Mouse (Mus musculus): ENCODE measurements at regions not wholly inside any gene's neighbourhood (a gene's known extent, or its start where the extent isn't known, plus 50 kb on each side); places are given as distances from the start of the nearest gene placed in this dataset.

DNA sequence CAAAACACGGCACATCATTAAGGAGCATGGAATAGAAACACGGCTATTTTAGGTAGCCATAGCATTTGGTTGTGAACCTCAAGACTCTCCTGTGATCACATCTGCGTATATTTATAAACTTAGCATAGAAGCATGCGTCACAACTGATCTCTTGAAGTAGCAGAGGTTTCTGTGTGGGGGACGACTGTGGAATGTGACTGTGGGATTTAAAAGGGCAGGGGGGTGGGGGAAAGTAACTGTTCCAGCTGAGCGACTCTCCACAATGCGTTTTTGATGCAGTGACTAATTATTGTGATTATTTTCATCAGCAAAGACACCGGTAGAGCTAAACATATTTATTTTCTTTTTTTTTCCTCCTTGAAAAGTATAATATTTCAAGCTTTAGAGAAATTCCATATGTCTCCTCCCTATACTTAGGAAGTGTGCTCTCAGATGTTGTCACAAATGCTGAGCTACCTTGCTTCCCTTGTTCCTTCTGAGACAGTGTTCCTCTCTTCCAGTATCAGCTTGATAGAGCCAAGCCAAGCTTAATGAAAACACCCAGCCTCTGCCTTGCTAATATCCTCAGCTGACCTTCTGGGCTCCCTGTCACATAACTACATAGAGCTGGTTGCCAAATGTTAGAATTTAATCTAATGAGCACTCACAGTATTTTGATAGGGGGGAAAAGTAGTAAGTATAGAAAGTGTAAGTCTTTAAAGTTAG is 75.0 kb upstream of the Magi3 start:
- 12% methylated on average over 8 of the region's 8 CpGs for WGBS
- no peak overlapping the region for H3K4me3 ChIP-seq
- H3K27me3 ChIP-seq: no peaks in the 10 kb centered on the region
- H3K9me3 ChIP-seq: no peaks in the 10 kb centered on the region
- H3K27ac ChIP-seq: peak overlapping the region; percentile 64; the same call in 1 of the 2 replicates
- no peaks in the 10 kb centered on the region for H3K36me3 ChIP-seq
- peaks cover 14% of the 10 kb centered on the region for H3K4me1 ChIP-seq
- H3K9ac ChIP-seq: no peak overlapping the region
- ATAC-seq (ENCODE audit: insufficient number of reproducible peaks, insufficient read depth, low FRiP score, low TSS enrichment, low read depth): no peak
- H3K4me2 ChIP-seq: peak overlapping the region; percentile 16; the same call in 1 of the 2 replicates

DNA sequence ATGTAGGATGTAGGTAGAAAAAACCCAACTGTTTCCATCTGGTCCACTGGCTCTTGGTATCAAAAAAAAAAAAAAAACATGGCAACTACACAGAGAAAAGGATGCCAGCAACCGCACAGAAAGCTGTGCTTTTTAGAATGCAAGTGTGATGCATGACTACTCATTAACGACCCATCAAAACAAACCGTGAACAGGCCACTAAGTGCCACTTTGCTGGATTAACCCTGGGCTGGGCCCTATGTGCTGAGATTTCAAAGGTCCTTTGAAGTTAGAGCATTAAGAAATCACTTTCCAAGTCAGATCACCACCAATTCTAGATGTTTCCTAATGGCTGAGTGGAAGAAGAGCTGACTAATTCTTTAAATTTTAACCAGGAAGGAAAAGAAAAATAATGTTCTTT is 73.7 kb upstream of the Magi3 start:
- no peaks in the 10 kb centered on the region for H3K27me3 ChIP-seq
- H3K4me2 ChIP-seq: no peak overlapping the region
- ATAC-seq (ENCODE audit: insufficient number of reproducible peaks, insufficient read depth, low FRiP score, low TSS enrichment, low read depth): no peak
- no peaks in the 10 kb centered on the region for H3K9me3 ChIP-seq
- 53% methylated on average over 3 of the region's 3 CpGs for WGBS
- H3K4me3 ChIP-seq: no peak overlapping the region
- no peak overlapping the region for H3K9ac ChIP-seq
- H3K27ac ChIP-seq: no peak overlapping the region
- no peaks in the 10 kb centered on the region for H3K36me3 ChIP-seq
- H3K4me1 ChIP-seq: peaks cover 14% of the 10 kb centered on the region

DNA sequence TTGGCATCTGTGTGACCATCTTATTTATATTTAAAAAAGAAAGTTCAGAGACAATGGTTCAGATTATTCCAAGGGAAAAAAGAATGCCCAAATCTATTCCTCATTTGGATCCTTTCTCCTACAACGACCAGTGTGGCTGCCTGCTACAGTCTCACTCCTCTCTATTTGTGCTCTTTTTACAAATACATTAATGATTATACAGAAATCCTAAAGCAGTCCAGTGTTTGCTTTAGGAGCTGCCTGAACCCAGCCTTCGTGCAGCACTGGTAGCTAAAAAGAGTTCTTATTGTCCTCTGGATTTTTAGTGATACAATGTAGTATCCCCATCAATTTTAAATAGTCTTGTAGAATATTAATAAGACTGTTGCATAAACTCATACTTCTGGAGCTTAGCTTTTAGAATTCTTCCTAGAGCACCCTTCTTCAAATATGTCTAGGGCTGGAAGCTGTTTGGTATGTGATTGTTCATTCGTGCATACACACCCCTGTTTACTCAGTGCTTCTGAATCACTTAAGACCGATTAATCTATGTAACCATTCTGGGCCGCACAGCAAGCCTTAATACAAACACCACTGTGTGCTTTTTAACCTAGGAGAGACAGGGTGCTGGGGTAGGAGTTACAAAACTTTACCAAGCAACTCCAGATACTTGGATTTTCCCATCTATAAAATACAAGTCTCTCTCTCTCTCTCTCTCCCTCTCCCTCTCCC is 69.0 kb upstream of the Magi3 start:
- no peak overlapping the region for H3K4me3 ChIP-seq
- H3K36me3 ChIP-seq: no peaks in the 10 kb centered on the region
- 59% methylated on average over 5 of the region's 5 CpGs for WGBS
- H3K4me1 ChIP-seq: peaks cover 10% of the 10 kb centered on the region
- ATAC-seq (ENCODE audit: insufficient number of reproducible peaks, insufficient read depth, low FRiP score, low TSS enrichment, low read depth): no peak
- no peak overlapping the region for H3K4me2 ChIP-seq
- H3K9me3 ChIP-seq: no peaks in the 10 kb centered on the region
- no peak overlapping the region for H3K9ac ChIP-seq
- no peaks in the 10 kb centered on the region for H3K27me3 ChIP-seq
- H3K27ac ChIP-seq: peak overlapping the region; percentile 28; the same call in 1 of the 2 replicates

DNA sequence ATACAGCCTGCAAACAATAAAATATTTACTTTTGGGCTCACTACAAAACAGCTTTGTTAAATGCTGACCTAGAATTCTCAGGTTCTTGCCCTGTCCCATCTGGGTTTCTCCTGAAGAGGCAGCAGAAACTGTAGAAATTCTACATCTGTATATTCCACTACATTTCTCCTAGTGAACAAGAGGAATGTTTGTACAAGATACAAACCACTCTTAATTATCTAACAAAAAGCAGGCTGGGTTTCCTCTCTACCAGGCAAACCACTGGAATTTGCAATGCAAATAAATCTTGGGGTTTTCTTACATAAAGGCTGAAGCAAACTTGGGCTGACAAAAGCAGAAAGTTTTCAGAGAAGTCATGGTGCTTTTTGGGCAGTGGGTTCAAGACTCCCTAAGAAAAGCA is 67.7 kb upstream of the Magi3 start:
- Histone ChIP-seq H3K4me3 (no peak overlapping the region), H3K27me3 (no peaks in the 10 kb centered on the region), H3K9ac (no peak overlapping the region), H3K4me2 (no peak overlapping the region), H3K9me3 (no peaks in the 10 kb centered on the region), H3K36me3 (no peaks in the 10 kb centered on the region), H3K27ac (peak overlapping the region; percentile 76), H3K4me1 (peaks cover 10% of the 10 kb centered on the region)
- no peak for ATAC-seq (ENCODE audit: insufficient number of reproducible peaks, insufficient read depth, low FRiP score, low TSS enrichment, low read depth)

DNA sequence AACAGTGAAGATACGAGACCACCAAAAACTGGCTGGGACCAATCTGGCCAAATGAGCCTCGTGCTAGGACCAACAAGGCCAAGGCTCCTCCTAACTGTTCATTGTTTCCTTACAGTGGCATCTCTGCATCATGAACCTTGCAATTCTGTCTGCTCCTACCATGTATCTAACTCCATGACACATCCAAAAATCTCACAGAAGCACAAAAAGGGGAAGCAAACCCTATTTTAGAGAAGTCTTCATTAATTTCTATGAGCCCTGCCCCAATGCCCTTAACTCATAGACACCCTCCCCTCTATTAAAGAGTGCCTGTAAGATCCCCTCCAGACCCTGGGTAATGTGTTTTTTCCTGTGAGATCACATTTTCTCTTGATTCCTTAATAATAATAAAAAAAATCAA is 64.8 kb upstream of the Magi3 start:
- Histone ChIP-seq H3K36me3 (no peaks in the 10 kb centered on the region), H3K4me3 (no peak overlapping the region), H3K4me1 (peaks cover 6% of the 10 kb centered on the region), H3K27ac (no peak overlapping the region), H3K9ac (no peak overlapping the region), H3K9me3 (no peaks in the 10 kb centered on the region), H3K27me3 (no peaks in the 10 kb centered on the region), H3K4me2 (no peak overlapping the region)
- WGBS: 83% methylated on average over 2 of the region's 2 CpGs
- no peak for ATAC-seq (ENCODE audit: insufficient number of reproducible peaks, insufficient read depth, low FRiP score, low TSS enrichment, low read depth)

DNA sequence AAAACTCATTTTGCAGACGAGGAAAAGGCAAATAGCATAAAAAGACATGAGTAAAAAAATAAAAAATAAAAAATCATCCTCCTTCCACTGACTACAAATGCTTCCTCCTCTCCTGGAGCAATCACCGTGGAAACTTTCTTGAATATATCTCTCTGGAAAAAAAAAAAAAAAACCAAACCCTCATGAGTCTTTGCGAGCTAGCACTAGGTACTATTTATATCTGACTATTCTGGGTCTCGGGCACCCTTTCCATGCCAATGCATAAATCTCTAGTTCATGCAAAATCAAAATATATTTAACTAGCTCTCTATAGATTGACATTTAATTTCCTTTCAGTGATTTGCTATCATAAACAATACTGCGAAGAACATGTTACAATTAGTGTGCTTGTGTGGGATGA is 63.7 kb upstream of the Magi3 start:
- Histone ChIP-seq H3K9me3 (no peaks in the 10 kb centered on the region), H3K4me3 (no peak overlapping the region), H3K9ac (no peak overlapping the region), H3K4me2 (no peak overlapping the region), H3K36me3 (no peaks in the 10 kb centered on the region), H3K4me1 (peaks cover 6% of the 10 kb centered on the region), H3K27ac (no peak overlapping the region), H3K27me3 (no peaks in the 10 kb centered on the region)
- 65% methylated on average over 5 of the region's 5 CpGs for WGBS
- ATAC-seq (ENCODE audit: insufficient number of reproducible peaks, insufficient read depth, low FRiP score, low TSS enrichment, low read depth): no peak

DNA sequence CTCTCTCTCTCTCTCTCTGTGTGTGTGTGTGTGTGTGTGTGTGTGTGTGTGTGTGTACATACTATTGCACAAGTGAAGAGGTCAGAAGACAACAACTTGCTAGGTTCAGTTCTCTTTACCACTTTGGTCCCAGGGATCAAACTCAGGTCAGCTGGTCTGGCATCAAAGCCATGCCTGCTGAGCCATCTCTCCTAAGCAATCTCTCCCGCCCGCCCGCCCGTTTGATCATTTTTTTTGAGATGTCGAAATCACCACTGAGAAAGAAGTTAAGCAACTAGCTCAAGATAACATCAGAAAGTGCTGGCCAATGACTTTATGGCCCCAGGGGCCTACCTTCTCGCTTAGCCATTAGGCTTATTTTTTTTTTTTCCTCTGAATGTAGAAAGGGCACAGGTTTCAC is 59.3 kb upstream of the Magi3 start:
- no peak for ATAC-seq (ENCODE audit: insufficient number of reproducible peaks, insufficient read depth, low FRiP score, low TSS enrichment, low read depth)
- Histone ChIP-seq H3K27ac (no peak overlapping the region), H3K4me3 (no peak overlapping the region), H3K27me3 (no peaks in the 10 kb centered on the region), H3K4me2 (no peak overlapping the region), H3K4me1 (peaks cover 7% of the 10 kb centered on the region; the same call in 1 of the 2 replicates), H3K9ac (no peak overlapping the region), H3K9me3 (no peaks in the 10 kb centered on the region), H3K36me3 (no peaks in the 10 kb centered on the region)
- 56% methylated on average over 6 of the region's 6 CpGs for WGBS

DNA sequence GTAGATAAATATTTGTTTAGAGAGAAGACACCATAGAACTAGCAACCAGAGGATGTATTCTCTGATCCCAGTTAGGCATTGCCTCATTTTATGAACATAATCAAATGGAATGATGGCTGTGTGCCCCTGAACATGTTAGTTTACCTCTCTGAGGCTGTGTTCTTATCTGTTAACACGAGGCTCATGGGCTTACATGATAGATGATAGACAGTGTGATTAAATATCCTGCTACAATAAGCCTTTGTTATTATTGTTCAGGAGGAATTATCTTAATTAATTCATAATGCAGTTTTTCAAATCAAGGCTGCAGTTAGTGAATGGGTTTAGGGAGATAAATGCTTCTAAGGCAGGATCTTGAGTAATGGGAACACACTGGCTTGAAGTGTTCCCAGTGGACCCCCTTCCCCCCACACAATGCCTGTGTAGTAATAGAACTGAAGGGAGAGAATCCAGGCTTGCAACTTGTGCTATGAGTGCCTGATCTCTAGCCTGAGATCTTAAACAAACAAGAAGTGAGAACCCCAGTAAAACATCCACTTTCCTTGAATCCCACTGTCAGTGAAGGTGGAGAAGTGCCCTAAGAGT is 54.6 kb upstream of the Magi3 start:
- peaks cover 7% of the 10 kb centered on the region; the same call in 1 of the 2 replicates for H3K4me1 ChIP-seq
- no peak for ATAC-seq (ENCODE audit: insufficient number of reproducible peaks, insufficient read depth, low FRiP score, low TSS enrichment, low read depth)
- no peaks in the 10 kb centered on the region for H3K27me3 ChIP-seq
- no peak overlapping the region for H3K27ac ChIP-seq
- H3K4me2 ChIP-seq: no peak overlapping the region
- H3K9me3 ChIP-seq: no peaks in the 10 kb centered on the region
- no peaks in the 10 kb centered on the region for H3K36me3 ChIP-seq
- no peak overlapping the region for H3K9ac ChIP-seq
- WGBS: 61% methylated on average over 1 of the region's 1 CpGs
- no peak overlapping the region for H3K4me3 ChIP-seq

DNA sequence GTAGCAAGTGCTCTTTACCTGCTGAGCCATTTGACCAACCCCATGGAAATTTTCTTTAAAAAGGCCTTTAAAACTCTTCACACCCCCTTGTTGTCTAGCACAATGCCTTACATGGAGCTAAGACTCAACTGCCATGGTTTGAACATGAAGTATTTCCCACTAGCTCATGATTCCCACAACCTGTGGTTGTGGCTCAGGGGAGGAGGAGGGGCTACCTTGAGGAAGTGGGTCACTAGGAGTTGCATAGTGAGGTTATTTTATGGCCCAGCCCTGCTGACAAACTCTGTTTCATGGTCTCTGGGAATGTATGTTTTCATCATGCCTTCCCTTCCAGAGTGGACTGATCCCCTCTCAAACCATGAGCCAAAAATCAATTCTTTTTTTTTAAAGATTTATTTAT is 53.9 kb upstream of the Magi3 start:
- no peak overlapping the region for H3K4me3 ChIP-seq
- H3K27ac ChIP-seq: no peak overlapping the region
- no peaks in the 10 kb centered on the region for H3K9me3 ChIP-seq
- peaks cover 7% of the 10 kb centered on the region; the same call in 1 of the 2 replicates for H3K4me1 ChIP-seq
- no peak overlapping the region for H3K4me2 ChIP-seq
- H3K27me3 ChIP-seq: no peaks in the 10 kb centered on the region
- no peaks in the 10 kb centered on the region for H3K36me3 ChIP-seq
- no peak for ATAC-seq (ENCODE audit: insufficient number of reproducible peaks, insufficient read depth, low FRiP score, low TSS enrichment, low read depth)
- no peak overlapping the region for H3K9ac ChIP-seq
